Mouse (Mus musculus): Measurements from ENCODE around the gene Zdhhc21. TPM values are rescaled to one million over a fixed set of nuclear protein-coding genes. Genes with fewer than 3 reads are reported as not detected.

Gene Zdhhc21
- polyA plus RNA-seq, 1 experiment from 2014 or later, result 12.7 TPM

GRCm38 (mm10) chr4:82817833-82818232, 41.9 kb downstream of the Zdhhc21 start:
- Histone ChIP-seq H3K9me3 (ENCODE audit: control insufficient read depth, low read length) (no peaks in the 10 kb centered on the region), H3K9ac (ENCODE audit: low read depth, low read length) (no peak overlapping the region), H3K4me1 (replicated peaks; ENCODE audit: control insufficient read depth, insufficient read depth, low read length) (no peaks in the 10 kb centered on the region), H3K27ac (ENCODE audit: low read depth, low read length) (no peak overlapping the region), H3K27me3 (ENCODE audit: control insufficient read depth, insufficient read depth, low read length) (no peaks in the 10 kb centered on the region), H3K4me3 (ENCODE audit: low read depth, low read length) (no peak overlapping the region), H3K36me3 (ENCODE audit: control insufficient read depth, insufficient read depth, low read length) (no peaks in the 10 kb centered on the region), H3K4me2 (replicated peaks; ENCODE audit: low read depth, low read length) (no peak overlapping the region)
- DNase-seq (ENCODE audit: low spot score) (no peak), ATAC-seq (ENCODE audit: low FRiP score) (no peak)
- WGBS, result 88% methylated on average over 5 of the region's 5 CpGs

GRCm38 (mm10) chr4:82816351-82816750, 43.4 kb downstream of the Zdhhc21 start:
- Histone ChIP-seq H3K4me1 (replicated peaks; ENCODE audit: control insufficient read depth, insufficient read depth, low read length) (no peaks in the 10 kb centered on the region), H3K27me3 (ENCODE audit: control insufficient read depth, insufficient read depth, low read length) (no peaks in the 10 kb centered on the region), H3K36me3 (ENCODE audit: control insufficient read depth, insufficient read depth, low read length) (no peaks in the 10 kb centered on the region), H3K4me3 (ENCODE audit: low read depth, low read length) (no peak overlapping the region), H3K9me3 (ENCODE audit: control insufficient read depth, low read length) (no peaks in the 10 kb centered on the region), H3K9ac (ENCODE audit: low read depth, low read length) (no peak overlapping the region), H3K4me2 (replicated peaks; ENCODE audit: low read depth, low read length) (no peak overlapping the region), H3K27ac (ENCODE audit: low read depth, low read length) (no peak overlapping the region)
- no peak for DNase-seq (ENCODE audit: low spot score)
- WGBS, result 73% methylated on average over 8 of the region's 8 CpGs
- no peak for ATAC-seq (ENCODE audit: low FRiP score)

DNA sequence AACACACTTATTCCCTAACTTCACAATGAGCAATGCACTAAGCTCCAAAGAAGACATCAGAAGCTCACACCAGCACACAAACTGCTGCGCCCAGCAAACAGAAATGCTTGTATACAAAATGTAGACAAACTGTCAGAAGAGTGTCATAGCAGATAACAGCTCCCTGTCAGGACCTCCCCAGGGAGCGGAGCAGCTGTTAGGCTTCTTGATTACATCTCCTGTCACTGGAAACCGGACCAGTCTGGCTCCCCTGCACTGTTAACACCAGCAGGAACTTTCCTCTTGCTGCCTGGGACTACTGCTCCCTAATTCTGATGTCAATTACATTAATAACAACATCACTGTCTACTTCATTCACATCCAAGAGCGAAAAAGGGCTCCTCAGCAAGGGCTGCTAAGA, 44.5 kb downstream of the Zdhhc21 start:
- H3K9me3 ChIP-seq (ENCODE audit: control insufficient read depth, low read length), result no peaks in the 10 kb centered on the region
- no peak overlapping the region for H3K4me3 ChIP-seq (ENCODE audit: low read depth, low read length)
- WGBS, result 57% methylated on average over 4 of the region's 4 CpGs
- no peak overlapping the region for H3K4me2 ChIP-seq (replicated peaks; ENCODE audit: low read depth, low read length)
- peak; percentile 69; the same call in 1 of the 2 replicates for ATAC-seq (ENCODE audit: low FRiP score)
- H3K27ac ChIP-seq (ENCODE audit: low read depth, low read length), result no peak overlapping the region
- DNase-seq (ENCODE audit: low spot score), result peak; percentile 42
- H3K27me3 ChIP-seq (ENCODE audit: control insufficient read depth, insufficient read depth, low read length), result no peaks in the 10 kb centered on the region
- no peak overlapping the region for H3K9ac ChIP-seq (ENCODE audit: low read depth, low read length)
- no peaks in the 10 kb centered on the region for H3K36me3 ChIP-seq (ENCODE audit: control insufficient read depth, insufficient read depth, low read length)
- no peaks in the 10 kb centered on the region for H3K4me1 ChIP-seq (replicated peaks; ENCODE audit: control insufficient read depth, insufficient read depth, low read length)

GRCm38 (mm10) chr4:82813356-82813755, 46.4 kb downstream of the Zdhhc21 start:
- H3K27me3 ChIP-seq (ENCODE audit: control insufficient read depth, insufficient read depth, low read length), result no peaks in the 10 kb centered on the region
- no peak overlapping the region for H3K4me2 ChIP-seq (replicated peaks; ENCODE audit: low read depth, low read length)
- 66% methylated on average over 6 of the region's 6 CpGs for WGBS
- DNase-seq (ENCODE audit: low spot score) (no peak), ATAC-seq (ENCODE audit: low FRiP score) (no peak)
- H3K4me1 ChIP-seq (replicated peaks; ENCODE audit: control insufficient read depth, insufficient read depth, low read length), result no peaks in the 10 kb centered on the region
- no peak overlapping the region for H3K27ac ChIP-seq (ENCODE audit: low read depth, low read length)
- no peaks in the 10 kb centered on the region for H3K9me3 ChIP-seq (ENCODE audit: control insufficient read depth, low read length)
- H3K36me3 ChIP-seq (ENCODE audit: control insufficient read depth, insufficient read depth, low read length), result no peaks in the 10 kb centered on the region
- H3K4me3 ChIP-seq (ENCODE audit: low read depth, low read length), result no peak overlapping the region
- H3K9ac ChIP-seq (ENCODE audit: low read depth, low read length), result no peak overlapping the region

DNA sequence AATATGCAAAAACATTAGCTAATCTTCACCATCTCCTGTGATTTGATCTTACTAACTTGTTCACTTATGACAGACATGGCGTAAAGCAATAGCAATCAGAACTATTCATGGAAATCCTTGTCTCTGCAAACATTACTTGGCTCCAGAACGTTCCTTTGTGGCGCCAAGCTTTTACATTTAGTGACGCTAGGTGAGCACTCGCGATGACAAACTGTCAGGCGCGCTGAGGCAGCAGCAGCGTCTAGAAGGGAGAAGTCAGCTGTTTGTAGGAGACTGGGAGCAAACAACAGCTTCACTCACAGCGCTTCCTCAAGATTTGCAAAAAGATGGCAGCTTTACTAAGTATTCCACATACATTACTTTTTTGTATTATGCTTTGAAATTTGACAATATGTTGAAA, 51.9 kb downstream of the Zdhhc21 start:
- Histone ChIP-seq H3K27me3 (ENCODE audit: control insufficient read depth, insufficient read depth, low read length) (no peaks in the 10 kb centered on the region), H3K9ac (ENCODE audit: low read depth, low read length) (no peak overlapping the region), H3K4me3 (ENCODE audit: low read depth, low read length) (no peak overlapping the region), H3K36me3 (ENCODE audit: control insufficient read depth, insufficient read depth, low read length) (no peaks in the 10 kb centered on the region), H3K4me1 (replicated peaks; ENCODE audit: control insufficient read depth, insufficient read depth, low read length) (no peaks in the 10 kb centered on the region), H3K9me3 (ENCODE audit: control insufficient read depth, low read length) (no peaks in the 10 kb centered on the region), H3K27ac (ENCODE audit: low read depth, low read length) (no peak overlapping the region), H3K4me2 (replicated peaks; ENCODE audit: low read depth, low read length) (no peak overlapping the region)
- no peak for DNase-seq (ENCODE audit: low spot score)
- WGBS, result 90% methylated on average over 10 of the region's 10 CpGs
- ATAC-seq (ENCODE audit: low FRiP score), result no peak

DNA sequence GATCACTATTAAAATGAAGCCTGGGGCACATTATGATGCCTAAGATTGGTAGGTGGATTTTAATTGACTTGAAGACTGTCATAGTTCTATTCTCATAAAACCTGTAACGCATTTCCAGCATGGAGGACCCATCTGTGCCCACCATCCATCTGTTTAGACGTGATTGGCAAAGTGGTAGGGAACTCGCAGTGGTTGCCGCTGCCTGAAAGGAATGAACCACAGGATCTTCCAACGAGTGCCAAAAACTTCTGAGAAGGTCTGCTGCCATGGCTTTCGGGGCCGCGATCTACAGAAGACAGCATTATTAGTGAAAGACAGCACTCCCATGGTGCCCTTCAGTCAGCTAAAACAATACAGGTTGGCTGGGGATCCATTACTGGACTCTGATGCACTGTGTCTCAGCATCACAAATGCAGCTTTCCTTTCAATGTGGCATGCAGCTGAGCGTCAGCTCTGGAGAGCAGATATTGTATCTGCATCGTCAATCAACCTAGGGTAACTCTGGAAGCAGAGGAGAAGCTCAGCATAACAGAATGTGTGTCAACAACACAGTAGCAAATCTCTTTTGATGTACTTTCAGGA, 53.5 kb downstream of the Zdhhc21 start:
- ATAC-seq (ENCODE audit: low FRiP score) (0 out of 2 replicates have a peak, but pooled peaks have one; percentile 7), DNase-seq (ENCODE audit: low spot score) (no peak)
- Histone ChIP-seq H3K27ac (ENCODE audit: low read depth, low read length) (no peak overlapping the region), H3K4me3 (ENCODE audit: low read depth, low read length) (no peak overlapping the region), H3K4me1 (replicated peaks; ENCODE audit: control insufficient read depth, insufficient read depth, low read length) (no peaks in the 10 kb centered on the region), H3K27me3 (ENCODE audit: control insufficient read depth, insufficient read depth, low read length) (no peaks in the 10 kb centered on the region), H3K4me2 (replicated peaks; ENCODE audit: low read depth, low read length) (no peak overlapping the region), H3K36me3 (ENCODE audit: control insufficient read depth, insufficient read depth, low read length) (no peaks in the 10 kb centered on the region), H3K9ac (ENCODE audit: low read depth, low read length) (no peak overlapping the region), H3K9me3 (ENCODE audit: control insufficient read depth, low read length) (no peaks in the 10 kb centered on the region)
- WGBS, result 60% methylated on average over 10 of the region's 10 CpGs

DNA sequence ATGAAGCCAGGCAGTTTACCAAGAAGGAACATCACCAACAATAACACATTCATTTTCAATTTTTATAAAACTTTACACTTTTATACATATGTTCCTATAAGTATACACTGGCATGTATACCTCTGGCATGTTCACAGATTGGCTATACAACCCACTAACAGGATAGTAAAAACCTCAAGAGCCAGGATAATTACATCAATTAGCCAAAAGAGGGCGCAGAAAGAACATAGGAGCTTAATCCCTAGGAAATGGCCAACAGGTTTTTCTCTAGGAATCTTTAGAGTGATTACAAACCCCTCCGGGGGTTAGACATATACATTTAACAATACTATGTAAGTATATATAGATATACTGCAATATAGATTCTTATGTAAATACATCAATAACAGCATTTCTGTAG, 55.7 kb downstream of the Zdhhc21 start:
- Histone ChIP-seq H3K4me3 (ENCODE audit: low read depth, low read length) (no peak overlapping the region), H3K9ac (ENCODE audit: low read depth, low read length) (no peak overlapping the region), H3K4me2 (replicated peaks; ENCODE audit: low read depth, low read length) (no peak overlapping the region), H3K27ac (ENCODE audit: low read depth, low read length) (no peak overlapping the region), H3K36me3 (ENCODE audit: control insufficient read depth, insufficient read depth, low read length) (no peaks in the 10 kb centered on the region), H3K9me3 (ENCODE audit: control insufficient read depth, low read length) (no peaks in the 10 kb centered on the region), H3K27me3 (ENCODE audit: control insufficient read depth, insufficient read depth, low read length) (no peaks in the 10 kb centered on the region), H3K4me1 (replicated peaks; ENCODE audit: control insufficient read depth, insufficient read depth, low read length) (no peaks in the 10 kb centered on the region)
- ATAC-seq (ENCODE audit: low FRiP score) (no peak), DNase-seq (ENCODE audit: low spot score) (peak; percentile 21)
- WGBS, result 49% methylated on average over 2 of the region's 2 CpGs

GRCm38 (mm10) chr4:82793608-82794007, 66.2 kb downstream of the Zdhhc21 start:
- Histone ChIP-seq H3K4me2 (replicated peaks; ENCODE audit: low read depth, low read length) (no peak overlapping the region), H3K9ac (ENCODE audit: low read depth, low read length) (no peak overlapping the region), H3K4me1 (replicated peaks; ENCODE audit: control insufficient read depth, insufficient read depth, low read length) (no peaks in the 10 kb centered on the region), H3K27ac (ENCODE audit: low read depth, low read length) (no peak overlapping the region), H3K36me3 (ENCODE audit: control insufficient read depth, insufficient read depth, low read length) (no peaks in the 10 kb centered on the region), H3K4me3 (ENCODE audit: low read depth, low read length) (no peak overlapping the region), H3K9me3 (ENCODE audit: control insufficient read depth, low read length) (no peaks in the 10 kb centered on the region), H3K27me3 (ENCODE audit: control insufficient read depth, insufficient read depth, low read length) (no peaks in the 10 kb centered on the region)
- ATAC-seq (ENCODE audit: low FRiP score) (no peak), DNase-seq (ENCODE audit: low spot score) (no peak)
- WGBS, result 86% methylated on average over 6 of the region's 6 CpGs

GRCm38 (mm10) chr4:82792906-82793580, 66.7 kb downstream of the Zdhhc21 start:
- Histone ChIP-seq H3K9ac (ENCODE audit: low read depth, low read length) (no peak overlapping the region), H3K4me3 (ENCODE audit: low read depth, low read length) (no peak overlapping the region), H3K9me3 (ENCODE audit: control insufficient read depth, low read length) (no peaks in the 10 kb centered on the region), H3K27me3 (ENCODE audit: control insufficient read depth, insufficient read depth, low read length) (no peaks in the 10 kb centered on the region), H3K36me3 (ENCODE audit: control insufficient read depth, insufficient read depth, low read length) (no peaks in the 10 kb centered on the region), H3K4me1 (replicated peaks; ENCODE audit: control insufficient read depth, insufficient read depth, low read length) (no peaks in the 10 kb centered on the region), H3K4me2 (replicated peaks; ENCODE audit: low read depth, low read length) (no peak overlapping the region), H3K27ac (ENCODE audit: low read depth, low read length) (no peak overlapping the region)
- DNase-seq (ENCODE audit: low spot score), result no peak
- no peak for ATAC-seq (ENCODE audit: low FRiP score)
- WGBS, result 71% methylated on average over 5 of the region's 5 CpGs

Data from hindbrain, embryonic 11.5 days (tissue).